Mouse (Mus musculus) frontal cortex, postnatal 25 days (tissue): Measurements from ENCODE around the gene Gm49673.
"Not testable (repeated sequence)": the region's sequence is repeated elsewhere in the genome, so short reads cannot be mapped to it uniquely, and the experiment has no call there.

Experiments
- DNase-seq, 2 experiments: peaks; one replicate each; pipeline ENCODE4 v3.0.0; 2022; ENCODE audit warnings: low spot score in 2 of 2

The Gm49673 gene

DNA sequence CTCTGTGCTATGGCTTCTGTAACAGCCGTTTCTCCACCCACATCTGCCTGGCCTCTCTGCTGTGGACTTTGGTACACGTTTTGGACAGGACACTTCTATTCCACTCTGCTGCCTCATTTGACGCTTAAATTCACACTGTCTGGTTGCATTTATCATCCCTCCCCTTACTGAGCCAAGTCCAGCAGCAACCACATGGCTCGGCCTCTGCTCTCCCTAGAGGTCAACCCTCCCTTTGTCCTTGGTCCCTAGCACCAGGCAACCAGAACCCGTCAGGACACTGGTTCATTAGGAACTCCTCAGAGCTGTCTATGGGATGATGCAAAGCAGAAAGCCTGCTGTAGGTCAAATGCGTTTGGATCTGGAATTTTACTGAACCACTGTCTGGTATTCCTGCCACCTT lies 16.7 kb downstream of the Gm49673 start:
- not testable (repeated sequence) for DNase-seq

DNA sequence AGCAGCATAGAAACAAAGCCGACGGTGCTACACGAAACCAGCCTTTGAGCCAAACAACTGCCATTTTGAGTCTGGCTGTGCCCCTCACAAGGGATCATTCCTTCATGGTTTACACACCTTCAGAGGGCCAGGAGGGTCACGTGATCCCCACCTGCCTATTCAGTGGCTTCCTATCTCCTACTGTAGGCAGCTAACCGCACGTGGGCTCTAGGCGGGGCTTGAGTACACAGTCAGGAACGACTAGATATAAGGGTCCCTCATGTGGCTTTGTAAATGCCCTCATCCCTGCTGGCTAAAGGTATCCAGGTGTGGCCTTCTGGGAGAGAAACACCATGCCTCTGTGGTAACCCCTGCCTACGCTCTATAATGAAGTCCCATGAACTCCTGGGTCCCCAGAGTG lies 18.0 kb downstream of the Gm49673 start:
- DNase-seq = not testable (repeated sequence)

DNA sequence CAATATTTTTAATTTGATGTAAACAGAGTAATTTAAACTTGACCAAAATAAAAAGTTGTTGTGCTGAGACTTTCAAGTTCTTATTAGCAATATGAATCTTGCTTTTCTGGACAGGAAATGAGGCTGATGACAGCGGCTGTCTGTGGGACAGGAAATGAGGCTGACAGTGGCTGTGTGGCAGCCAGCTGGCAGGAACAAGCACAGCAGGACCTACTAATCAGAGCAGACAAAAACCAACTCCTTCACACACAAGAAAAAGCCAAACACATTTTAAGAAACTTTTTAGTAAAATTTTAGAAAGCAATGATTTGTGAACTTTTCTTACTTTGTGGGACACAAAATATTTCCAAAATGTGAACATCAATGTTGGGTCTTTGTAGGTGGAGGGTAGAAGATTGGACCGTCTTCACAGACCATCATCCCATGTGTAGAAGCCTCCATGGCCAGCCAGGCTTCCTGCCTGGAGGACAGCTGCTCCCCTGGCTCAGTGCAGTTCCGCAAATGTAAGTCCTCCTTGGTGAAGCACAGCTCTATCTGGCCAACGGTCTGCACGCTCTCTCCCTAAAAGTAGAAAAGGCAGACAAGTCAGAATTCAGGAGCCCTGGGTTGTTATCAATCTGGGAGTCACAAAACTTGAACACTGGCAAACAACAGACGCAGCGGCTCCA lies 19.1 kb downstream of the Gm49673 start:
- DNase-seq = not testable (repeated sequence)

DNA sequence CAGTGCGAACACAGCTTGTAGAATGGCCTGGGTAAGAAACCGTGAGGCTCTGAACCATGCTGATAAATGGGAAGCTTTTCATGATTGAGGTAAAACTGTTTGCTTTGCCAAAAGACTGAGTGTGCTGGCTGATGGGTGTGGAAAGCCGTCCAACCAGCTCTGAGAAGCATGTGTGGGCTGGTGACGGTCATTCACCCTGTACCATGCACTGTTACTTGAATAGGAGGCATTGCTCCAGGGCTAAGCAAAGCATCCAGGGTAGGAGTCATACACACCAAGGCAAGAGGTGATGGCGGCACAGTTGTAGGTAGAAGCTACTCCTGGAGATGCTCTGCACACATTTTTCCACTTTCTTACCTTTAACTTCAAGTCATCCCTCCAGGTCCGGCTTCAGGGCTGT lies 23.0 kb downstream of the Gm49673 start:
- DNase-seq = not testable (repeated sequence)

DNA sequence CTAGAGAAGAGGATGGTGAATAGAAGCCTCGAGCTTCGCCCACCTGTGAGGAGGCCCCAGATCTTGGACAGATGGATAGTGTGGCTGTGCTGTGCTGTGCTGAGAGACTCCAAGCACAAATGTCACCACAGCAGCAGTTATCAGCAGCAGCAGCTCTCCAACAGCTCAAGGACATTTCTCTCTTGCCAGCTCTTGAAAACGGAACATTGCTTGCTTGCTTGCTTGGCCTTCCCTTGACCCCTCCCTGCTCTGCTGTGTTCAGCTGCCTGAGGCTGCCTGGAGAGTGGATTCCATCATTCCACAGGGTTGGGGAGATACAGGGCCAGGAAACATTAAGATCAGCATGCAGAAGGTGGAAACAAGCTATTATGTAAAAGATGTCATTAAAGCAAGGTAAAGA lies 24.6 kb downstream of the Gm49673 start:
- not testable (repeated sequence) for DNase-seq

DNA sequence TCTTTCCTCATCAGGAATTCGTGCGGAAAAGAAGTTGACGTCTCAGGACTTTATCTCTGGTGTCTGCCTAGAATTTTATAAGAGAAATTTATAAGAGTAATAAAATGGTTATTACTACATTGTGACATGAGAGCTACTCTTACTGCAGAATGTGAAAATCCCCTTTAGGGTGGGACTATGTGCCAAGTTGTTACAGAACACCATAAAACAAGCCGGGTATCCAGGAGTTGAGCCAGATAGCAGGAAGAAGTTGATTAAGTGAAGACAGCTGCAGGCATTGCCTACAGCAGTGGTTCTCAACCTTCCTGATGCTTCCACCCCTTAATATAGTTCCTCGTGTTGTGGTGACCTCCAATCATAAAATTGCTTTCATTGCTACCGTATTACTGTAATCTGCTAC lies 30.7 kb downstream of the Gm49673 start:
- not testable (repeated sequence) for DNase-seq

DNA sequence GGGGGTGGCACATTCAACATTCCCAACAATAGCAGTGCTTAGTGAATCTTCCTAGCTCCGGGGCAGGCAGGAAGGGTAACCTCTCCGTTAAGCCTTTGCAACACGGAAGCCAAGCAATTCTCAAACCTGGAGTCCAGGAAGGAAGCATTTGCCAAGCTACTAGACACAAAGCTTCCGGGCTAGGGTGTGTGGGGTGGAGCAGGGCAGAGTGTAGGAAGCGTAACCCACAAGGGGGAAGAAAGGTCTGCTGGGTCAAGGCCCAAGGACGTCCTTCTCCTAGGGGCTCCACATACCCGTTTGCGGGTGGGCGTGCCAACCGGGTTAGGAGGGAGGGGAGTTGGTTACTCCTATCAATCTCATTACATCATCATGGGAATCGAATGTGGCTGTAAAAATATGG lies 31.2 kb downstream of the Gm49673 start:
- DNase-seq = not testable (repeated sequence)

DNA sequence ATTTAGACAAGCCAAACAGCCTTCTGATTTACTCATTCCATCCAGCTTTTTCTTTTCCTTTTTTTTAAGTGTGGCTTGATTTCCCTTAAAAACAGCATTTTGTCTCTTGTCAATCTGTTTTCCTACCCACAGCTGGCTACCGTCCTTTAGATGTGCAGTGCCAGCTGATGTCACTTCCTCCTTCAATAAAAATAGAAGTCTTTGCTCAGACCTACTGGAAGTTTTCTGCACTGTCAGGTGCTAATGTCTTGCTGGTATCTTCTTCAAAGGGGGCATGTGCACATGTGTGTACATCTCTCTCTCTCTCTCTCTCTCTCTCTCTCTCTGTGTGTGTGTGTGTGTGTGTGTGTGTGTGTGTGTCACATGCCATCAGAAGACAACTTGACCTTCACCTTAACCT lies 35.4 kb downstream of the Gm49673 start:
- not testable (repeated sequence) for DNase-seq

DNA sequence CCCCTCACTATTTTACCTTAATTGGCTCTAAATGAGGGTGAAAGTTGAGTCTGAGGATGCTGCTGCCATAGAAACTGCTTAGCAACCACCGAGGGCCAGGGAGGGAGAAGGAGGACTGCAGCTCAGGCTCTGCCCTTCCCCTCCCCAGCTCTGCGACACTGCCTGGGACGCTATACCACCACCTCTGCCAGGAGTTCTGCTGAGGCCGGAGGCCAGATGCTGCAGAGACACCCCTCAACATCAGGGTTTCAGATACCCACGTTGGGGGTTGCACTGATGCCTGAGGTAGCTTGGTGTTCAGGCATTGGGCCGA lies 46.3 kb downstream of the Gm49673 start:
- DNase-seq = not testable (repeated sequence)

DNA sequence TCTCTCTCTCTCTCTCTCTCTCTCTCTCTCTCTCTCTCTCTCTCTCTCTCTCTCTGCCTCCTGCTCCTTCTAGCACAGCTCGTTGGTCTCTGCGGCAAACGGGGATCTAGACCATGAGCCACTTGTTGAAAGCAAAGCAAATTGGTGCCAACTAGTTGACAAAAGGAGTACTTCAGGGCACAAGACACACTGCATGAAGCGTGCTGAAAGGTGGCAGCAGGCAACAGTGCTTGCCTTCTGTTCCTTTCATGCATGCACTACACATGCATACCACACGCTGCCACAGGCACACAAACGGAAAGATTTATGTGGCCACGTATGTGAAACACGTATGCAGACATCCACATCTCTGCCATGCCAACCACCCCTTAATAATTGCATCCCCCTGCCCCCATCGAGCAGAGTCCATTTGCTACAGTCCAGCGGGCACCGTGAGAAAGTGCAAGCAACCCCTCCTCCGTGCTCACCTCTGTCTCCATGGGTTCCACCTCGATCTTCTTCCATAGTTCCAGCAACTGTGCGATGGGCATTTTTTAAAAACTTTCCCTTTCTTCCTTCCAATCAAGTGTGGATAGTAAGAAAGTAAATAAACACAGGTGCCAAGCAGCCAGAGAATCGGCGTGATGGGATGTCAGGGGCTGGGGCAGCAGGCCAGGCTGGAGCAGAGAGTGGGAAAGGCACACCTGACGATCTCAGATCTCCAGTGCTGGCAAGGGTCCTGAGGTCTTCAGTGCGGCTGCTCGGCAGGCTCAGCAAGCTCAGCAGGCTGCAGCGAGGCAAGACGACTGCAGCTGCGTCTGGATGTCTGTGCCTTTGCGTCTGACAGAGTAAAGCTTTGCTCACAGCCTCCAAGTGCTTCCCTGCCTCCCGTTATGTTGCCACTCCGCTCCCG lies 46.9 kb downstream of the Gm49673 start:
- DNase-seq = not testable (repeated sequence)

DNA sequence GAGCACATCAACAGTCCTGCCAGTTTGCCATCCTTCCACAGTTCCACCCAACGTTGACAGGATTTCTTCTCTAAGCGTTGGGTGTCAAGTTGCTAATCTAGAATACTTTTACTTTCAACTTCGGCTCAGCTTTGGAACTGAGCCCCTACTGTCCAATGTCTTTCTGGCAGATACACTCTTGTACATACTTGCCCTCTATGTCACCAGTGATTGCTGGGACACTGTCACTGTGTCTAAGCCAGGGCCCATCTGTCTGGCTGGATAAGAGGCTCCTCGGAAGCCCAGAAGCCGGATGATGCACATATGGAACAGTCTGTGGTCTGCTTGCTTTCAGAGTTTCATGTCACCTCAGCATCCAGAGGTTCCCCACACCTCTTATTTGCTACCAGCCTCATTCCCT lies 51.4 kb downstream of the Gm49673 start:
- DNase-seq = not testable (repeated sequence)

DNA sequence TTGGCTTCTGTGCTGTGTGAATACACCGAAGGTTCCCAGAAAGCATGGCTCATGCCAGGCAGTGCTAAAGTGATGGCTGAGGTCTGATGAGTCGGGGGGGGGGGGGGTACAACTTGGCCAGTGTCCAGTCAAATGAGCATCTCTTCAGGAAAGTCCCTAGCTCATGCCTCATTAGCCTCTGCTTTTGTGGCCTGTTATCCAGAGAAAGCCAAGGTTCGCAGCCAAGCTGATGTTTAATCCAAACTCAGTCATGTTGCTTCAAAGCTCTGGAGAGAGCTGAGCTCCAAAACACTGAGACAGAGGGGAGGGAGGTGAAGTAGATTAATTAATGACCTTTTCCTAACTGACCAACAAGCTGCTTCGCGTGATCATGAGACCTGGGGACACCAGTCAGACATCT lies 51.9 kb downstream of the Gm49673 start:
- DNase-seq = not testable (repeated sequence)

DNA sequence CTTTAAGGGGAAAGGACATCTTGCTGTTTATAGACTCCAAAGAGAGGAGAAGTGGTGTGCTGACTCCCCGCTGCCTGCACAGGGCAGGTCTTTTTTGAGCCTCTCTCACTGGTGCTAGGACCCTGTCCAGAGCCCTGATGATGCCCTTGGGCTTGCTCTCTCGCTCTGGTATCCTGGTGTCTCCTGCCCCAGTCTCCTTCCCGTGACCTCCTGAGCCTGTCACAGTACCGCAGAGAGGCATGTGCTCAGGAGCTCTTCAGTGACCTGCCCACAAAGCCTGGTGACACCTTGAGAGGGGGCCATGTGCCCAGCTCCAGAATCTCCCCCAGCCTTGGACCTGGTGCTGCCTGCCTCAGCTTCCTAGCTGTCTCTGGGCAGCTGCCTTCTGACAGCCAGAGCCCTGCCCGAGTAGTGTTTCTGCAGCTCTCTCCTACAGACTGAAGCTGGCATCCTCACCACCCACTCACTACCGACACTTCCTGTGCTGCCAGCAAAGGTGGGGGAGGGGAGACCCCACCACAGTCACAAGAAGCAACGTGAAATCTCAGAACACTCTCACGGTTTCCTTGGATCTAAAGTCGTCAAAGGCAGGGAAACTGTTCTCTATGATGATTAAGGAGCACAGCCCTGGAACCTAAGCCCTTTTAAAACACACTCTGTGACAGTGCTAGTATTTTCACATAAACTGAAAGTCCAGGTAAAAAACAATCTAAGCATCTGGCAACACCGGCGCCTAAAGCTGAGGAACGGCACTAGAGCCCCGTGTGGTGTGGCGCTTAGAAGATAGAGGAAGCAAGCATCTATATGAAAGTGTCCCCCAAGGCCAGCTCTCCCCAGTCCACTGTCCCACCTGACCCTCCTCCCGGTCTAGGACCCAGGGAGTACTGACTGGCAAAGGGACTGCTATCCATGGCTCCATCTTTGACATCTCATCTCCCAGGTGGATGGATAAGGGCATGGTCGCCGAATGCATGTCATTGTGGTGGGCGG lies 54.8 kb downstream of the Gm49673 start:
- not testable (repeated sequence) for DNase-seq

DNA sequence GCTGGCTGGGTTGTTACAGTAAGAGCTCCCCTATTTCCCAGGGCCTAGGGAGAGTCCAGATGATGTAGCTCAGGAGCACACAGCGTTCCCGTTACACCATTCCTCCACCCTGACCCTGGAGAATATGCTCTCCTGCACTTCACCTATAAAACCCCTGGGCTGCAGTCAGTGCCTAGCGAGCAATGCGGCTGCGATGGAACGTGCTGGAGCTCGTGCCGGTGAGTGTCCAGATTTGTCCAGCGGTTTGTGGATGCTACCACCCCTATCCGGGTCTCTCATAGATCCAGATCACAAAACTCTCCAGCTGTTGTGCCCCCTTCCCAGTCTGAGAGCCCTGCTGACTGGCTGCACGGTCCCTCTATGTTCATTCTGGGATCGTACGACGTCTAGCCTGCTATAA lies 56.3 kb downstream of the Gm49673 start:
- DNase-seq = not testable (repeated sequence)

DNA sequence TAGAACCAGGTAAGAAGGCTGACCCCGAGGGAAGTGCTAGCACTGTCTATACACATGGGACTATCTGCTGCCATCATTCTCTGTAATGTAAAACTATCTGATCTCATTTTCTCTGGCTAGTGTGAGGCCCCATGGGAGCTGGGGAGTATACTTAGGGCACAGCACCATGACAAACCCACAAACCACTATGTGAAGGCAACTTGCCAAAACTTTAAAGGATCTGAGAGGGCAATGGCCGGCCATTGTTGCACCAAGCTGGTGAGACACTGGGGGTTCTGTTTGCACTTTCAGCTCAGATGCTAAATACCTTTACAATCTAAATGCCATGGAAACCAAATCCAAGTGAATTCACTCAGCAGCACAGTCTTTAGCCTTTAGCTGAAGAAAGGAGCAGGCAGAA lies 77.7 kb downstream of the Gm49673 start:
- not testable (repeated sequence) for DNase-seq

DNA sequence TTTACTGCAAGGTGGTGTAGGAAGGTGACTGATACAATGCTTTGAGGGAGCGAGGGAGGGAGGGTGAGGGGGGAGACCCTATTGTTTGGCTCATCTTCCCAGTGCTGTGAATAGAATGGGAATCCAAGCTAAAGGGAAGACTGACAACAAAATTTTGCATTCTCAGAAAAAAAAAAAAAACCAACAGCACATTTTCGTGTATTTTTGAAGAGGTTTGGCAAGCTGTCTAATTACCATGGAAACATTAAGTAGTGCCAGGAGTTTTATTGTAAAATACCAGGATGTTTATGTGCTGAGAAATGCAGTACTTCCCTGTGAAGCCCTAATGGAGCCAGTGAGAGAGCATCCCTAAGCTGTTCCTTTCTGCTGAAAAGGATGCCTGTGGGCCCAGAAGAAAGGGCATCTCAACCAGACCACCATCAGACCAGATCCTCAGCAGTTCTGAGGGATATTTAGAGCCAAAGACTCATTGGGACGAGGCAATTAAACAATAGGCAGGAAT lies 90.9 kb downstream of the Gm49673 start:
- DNase-seq = not testable (repeated sequence)

DNA sequence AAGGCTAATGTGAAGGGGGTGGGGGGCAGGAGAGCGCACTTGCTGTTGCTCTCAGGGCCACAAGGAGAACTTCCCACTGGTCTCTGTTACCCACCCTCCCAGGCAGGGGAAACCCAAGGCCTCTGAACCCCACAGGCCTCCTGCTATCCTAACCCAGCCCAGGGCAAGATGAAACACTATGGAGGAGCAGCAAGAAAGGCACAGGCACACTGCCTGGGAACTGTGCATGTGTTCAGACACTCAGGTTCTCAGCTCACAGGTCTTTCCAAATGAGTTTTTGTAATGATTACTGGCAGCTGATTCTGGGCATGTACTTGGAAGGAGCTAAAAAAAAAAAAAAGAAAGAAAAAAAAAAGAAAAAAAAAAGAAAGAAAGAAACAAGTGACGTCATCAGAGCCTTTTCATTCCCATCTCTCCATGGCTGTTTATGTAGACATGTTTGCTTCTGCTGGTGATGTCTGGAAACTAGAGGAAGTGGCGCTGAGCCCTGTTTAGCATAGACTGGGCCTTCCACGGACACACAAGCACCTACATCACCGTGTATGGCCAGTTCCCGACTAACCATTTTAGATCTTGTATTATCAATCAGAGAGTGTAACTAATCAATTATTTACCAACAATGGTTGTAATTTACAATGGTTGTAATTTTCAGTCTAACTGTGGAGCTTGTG lies 91.5 kb downstream of the Gm49673 start:
- not testable (repeated sequence) for DNase-seq

DNA sequence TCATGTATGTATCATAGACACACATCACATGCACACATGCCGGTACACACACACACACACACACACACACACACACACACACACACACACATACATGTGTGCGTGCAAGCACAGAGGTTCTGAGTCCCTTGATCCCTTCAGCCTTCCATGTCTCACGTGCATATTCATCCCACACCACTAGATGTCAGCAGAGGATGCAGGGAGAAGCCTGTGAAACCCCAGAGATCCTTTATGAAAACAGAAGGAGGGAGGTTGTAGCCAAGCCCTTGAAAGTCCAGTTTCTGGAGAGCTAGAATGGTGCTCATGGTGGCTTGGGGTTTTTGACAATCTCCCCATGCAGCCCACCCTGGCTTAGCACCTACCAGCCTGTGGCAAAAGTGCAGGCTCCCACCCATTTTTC lies 96.3 kb downstream of the Gm49673 start:
- peak; percentile 52 to 77 for DNase-seq

DNA sequence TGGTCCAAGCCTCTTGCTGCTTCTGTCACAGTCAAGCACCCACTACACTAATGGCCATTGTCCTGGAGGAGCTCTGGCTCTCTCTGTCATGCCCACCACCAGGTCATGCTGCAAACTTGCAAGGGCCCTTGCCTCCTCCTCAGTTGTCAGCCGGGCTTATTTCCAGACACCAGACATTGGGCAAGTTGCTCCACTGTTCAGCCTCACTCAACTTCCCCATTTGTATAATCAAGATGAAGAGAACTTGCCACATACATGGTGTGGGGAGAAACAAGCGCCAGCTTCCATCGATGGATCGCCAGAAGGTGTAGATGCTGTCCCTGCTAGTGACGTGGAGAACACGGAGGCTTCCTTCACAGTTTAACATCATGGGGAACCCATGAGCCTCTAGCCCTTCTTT lies 97.4 kb downstream of the Gm49673 start:
- not testable (repeated sequence) for DNase-seq

DNA sequence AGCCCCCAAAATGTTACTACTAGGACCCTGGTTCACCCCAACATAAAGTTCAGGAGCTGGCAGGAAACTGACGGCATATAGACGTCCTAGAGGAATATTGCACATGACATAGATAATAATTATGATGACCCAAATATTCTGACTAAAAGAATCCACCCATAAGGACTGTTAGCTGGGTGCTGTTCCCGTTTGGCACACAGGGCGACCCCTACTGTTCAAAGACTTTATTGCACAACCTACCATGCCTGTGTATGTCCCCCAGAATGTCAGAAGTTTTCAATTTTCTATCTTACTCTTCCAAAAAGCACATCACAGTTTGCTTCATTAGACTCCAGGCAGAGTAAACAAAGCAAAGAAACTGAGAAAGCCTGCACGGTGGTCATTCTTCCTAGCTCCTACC lies 101.4 kb downstream of the Gm49673 start:
- DNase-seq = peak; percentile 51 to 71

DNA sequence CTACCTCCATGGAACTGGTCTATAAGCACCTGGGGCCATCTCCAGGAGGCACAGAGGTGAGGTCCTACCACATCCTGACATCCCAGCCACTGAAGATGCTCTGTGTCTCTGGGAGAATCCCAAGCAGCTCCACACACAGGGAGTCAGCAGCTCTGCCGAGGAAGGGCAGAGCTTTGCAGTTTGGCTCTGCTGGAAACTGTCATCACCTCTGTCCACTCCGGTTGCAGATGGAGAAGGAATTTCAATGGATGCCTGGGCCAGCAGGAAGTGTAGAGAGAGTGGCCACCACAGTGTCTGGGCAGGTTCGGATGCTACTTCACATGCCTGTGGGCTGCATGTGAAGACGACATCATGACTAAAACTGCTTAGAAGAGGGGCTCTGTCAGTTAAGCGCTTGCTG lies 106.4 kb downstream of the Gm49673 start:
- not testable (repeated sequence) for DNase-seq
